Mouse (Mus musculus): ENCODE data around the gene Olfr1507. TPM values are rescaled to one million over a fixed set of nuclear protein-coding genes. Genes with fewer than 3 reads are reported as not detected.

The Olfr1507 gene
- not detected in 2 replicates for polyA plus RNA-seq (2015; fragmentation: Nextera tagmentation; extraction: Ambion mirVana)

- Histone ChIP-seq H3K27me3 (no peaks in the 10 kb centered on the region), H3K4me1 (no peaks in the 10 kb centered on the region), H3K9me3 (no peaks in the 10 kb centered on the region), H3K4me3 (no peak within 1 kb of the TSS), H3K36me3 (no peaks in the 10 kb centered on the region), H3K4me2 (replicated peaks) (no peak within 1 kb of the TSS), H3K9ac (replicated peaks) (no peak within 1 kb of the TSS), H3K27ac (replicated peaks) (no peak within 1 kb of the TSS)
- WGBS, result 90% methylated on average over 4 of the region's 4 CpGs
- no peak for ATAC-seq (replicated peaks)
Observed at GRCm38 (mm10) chr14:52495516-52495915, at the start of gene Olfr1507. TSS of gene Olfr1507 (minus strand) at chr14:52495749.

GRCm38 (mm10) chr14:52533336-52533735 lies 37.8 kb upstream of the Olfr1507 start:
- Histone ChIP-seq H3K27me3 (no peaks in the 10 kb centered on the region), H3K9ac (replicated peaks) (no peak overlapping the region), H3K9me3 (no peaks in the 10 kb centered on the region), H3K4me1 (no peaks in the 10 kb centered on the region), H3K36me3 (no peaks in the 10 kb centered on the region), H3K4me2 (replicated peaks) (no peak overlapping the region), H3K27ac (replicated peaks) (no peak overlapping the region), H3K4me3 (no peak overlapping the region)
- no peak for ATAC-seq (replicated peaks)
- WGBS, result 81% methylated on average over 1 of the region's 1 CpGs

GRCm38 (mm10) chr14:52524952-52525351 lies 29.4 kb upstream of the Olfr1507 start:
- Histone ChIP-seq H3K9ac (replicated peaks) (no peak overlapping the region), H3K27me3 (no peaks in the 10 kb centered on the region), H3K4me1 (no peaks in the 10 kb centered on the region), H3K36me3 (no peaks in the 10 kb centered on the region), H3K4me2 (replicated peaks) (no peak overlapping the region), H3K9me3 (no peaks in the 10 kb centered on the region), H3K4me3 (no peak overlapping the region), H3K27ac (replicated peaks) (no peak overlapping the region)
- 96% methylated on average over 1 of the region's 1 CpGs for WGBS
- ATAC-seq (replicated peaks), result no peak

GRCm38 (mm10) chr14:52467395-52467794 lies 28.2 kb downstream of the Olfr1507 start, which contains the start of gene Olfr1508:
TSS of gene Olfr1508 (minus strand) at chr14:52467495.
- Histone ChIP-seq H3K27me3 (no peaks in the 10 kb centered on the region), H3K4me3 (no peak within 1 kb of the TSS), H3K36me3 (no peaks in the 10 kb centered on the region), H3K9me3 (no peaks in the 10 kb centered on the region), H3K4me1 (no peaks in the 10 kb centered on the region), H3K4me2 (replicated peaks) (no peak within 1 kb of the TSS), H3K9ac (replicated peaks) (no peak within 1 kb of the TSS), H3K27ac (replicated peaks) (no peak within 1 kb of the TSS)
- WGBS, result 70% methylated on average over 2 of the region's 2 CpGs
- no peak for ATAC-seq (replicated peaks)

GRCm38 (mm10) chr14:52465738-52466137 lies 29.8 kb downstream of the Olfr1507 start:
- Histone ChIP-seq H3K4me2 (replicated peaks) (no peak overlapping the region), H3K36me3 (no peaks in the 10 kb centered on the region), H3K27me3 (no peaks in the 10 kb centered on the region), H3K4me3 (no peak overlapping the region), H3K27ac (replicated peaks) (no peak overlapping the region), H3K4me1 (no peaks in the 10 kb centered on the region), H3K9me3 (no peaks in the 10 kb centered on the region), H3K9ac (replicated peaks) (no peak overlapping the region)
- ATAC-seq (replicated peaks), result no peak
- 87% methylated on average over 1 of the region's 1 CpGs for WGBS

- no peaks in the 10 kb centered on the region for H3K36me3 ChIP-seq
- no peak overlapping the region for H3K27ac ChIP-seq (replicated peaks)
- no peak overlapping the region for H3K9ac ChIP-seq (replicated peaks)
- no peak for ATAC-seq (replicated peaks)
- no peak overlapping the region for H3K4me2 ChIP-seq (replicated peaks)
- no peaks in the 10 kb centered on the region for H3K4me1 ChIP-seq
- no peak overlapping the region for H3K4me3 ChIP-seq
- no peaks in the 10 kb centered on the region for H3K27me3 ChIP-seq
- no peaks in the 10 kb centered on the region for H3K9me3 ChIP-seq
Observed at GRCm38 (mm10) chr14:52461928-52462327, 33.6 kb downstream of the Olfr1507 start.

- Histone ChIP-seq H3K4me1 (no peaks in the 10 kb centered on the region), H3K9ac (replicated peaks) (no peak overlapping the region), H3K9me3 (no peaks in the 10 kb centered on the region), H3K4me2 (replicated peaks) (no peak overlapping the region), H3K27ac (replicated peaks) (no peak overlapping the region), H3K36me3 (no peaks in the 10 kb centered on the region), H3K4me3 (no peak overlapping the region), H3K27me3 (no peaks in the 10 kb centered on the region)
- no peak for ATAC-seq (replicated peaks)
- 93% methylated on average over 8 of the region's 8 CpGs for WGBS
Observed at GRCm38 (mm10) chr14:52451138-52451537, 44.4 kb downstream of the Olfr1507 start.

GRCm38 (mm10) chr14:52442690-52443089 lies 52.9 kb downstream of the Olfr1507 start, which contains the start of gene Olfr1509:
TSS of gene Olfr1509 (plus strand) at chr14:52442990.
- H3K36me3 ChIP-seq, result no peaks in the 10 kb centered on the region
- H3K4me1 ChIP-seq, result no peaks in the 10 kb centered on the region
- no peak within 1 kb of the TSS for H3K4me2 ChIP-seq (replicated peaks)
- H3K27me3 ChIP-seq, result no peaks in the 10 kb centered on the region
- no peak within 1 kb of the TSS for H3K4me3 ChIP-seq
- H3K9ac ChIP-seq (replicated peaks), result no peak within 1 kb of the TSS
- H3K9me3 ChIP-seq, result no peaks in the 10 kb centered on the region
- no peak within 1 kb of the TSS for H3K27ac ChIP-seq (replicated peaks)
- ATAC-seq (replicated peaks), result no peak

Other genes with a start within 250 kb of the Olfr1507 start
- gene Chd8, start 238.0 kb downstream of the Olfr1507 start, polyA plus RNA-seq (2015; fragmentation: Nextera tagmentation; extraction: Ambion mirVana), result 39.7 and 47.9 TPM in 2 replicates
- gene Tox4, start 216.6 kb downstream of the Olfr1507 start, polyA plus RNA-seq (2015; fragmentation: Nextera tagmentation; extraction: Ambion mirVana), result 59.5 and 62.9 TPM in 2 replicates
- 44.4 and 44.8 TPM in 2 replicates for gene Rab2b, start 216.2 kb downstream of the Olfr1507 start, polyA plus RNA-seq (2015; fragmentation: Nextera tagmentation; extraction: Ambion mirVana)
- 51.4 and 57.1 TPM in 2 replicates for gene Mettl3, start 190.6 kb downstream of the Olfr1507 start, polyA plus RNA-seq (2015; fragmentation: Nextera tagmentation; extraction: Ambion mirVana)
- gene Sall2, start 167.0 kb downstream of the Olfr1507 start, polyA plus RNA-seq (2015; fragmentation: Nextera tagmentation; extraction: Ambion mirVana), result 29.6 and 31.7 TPM in 2 replicates
- not detected in 2 replicates for gene Olfr1513, start 139.3 kb downstream of the Olfr1507 start, polyA plus RNA-seq (2015; fragmentation: Nextera tagmentation; extraction: Ambion mirVana)
- not detected in 2 replicates for gene Olfr1512, start 116.6 kb downstream of the Olfr1507 start, polyA plus RNA-seq (2015; fragmentation: Nextera tagmentation; extraction: Ambion mirVana)
- not detected in 2 replicates for gene Olfr1511, start 98.4 kb downstream of the Olfr1507 start, polyA plus RNA-seq (2015; fragmentation: Nextera tagmentation; extraction: Ambion mirVana)
- gene Olfr1510, start 81.4 kb downstream of the Olfr1507 start, polyA plus RNA-seq (2015; fragmentation: Nextera tagmentation; extraction: Ambion mirVana), result not detected in 2 replicates
- gene Olfr1509, start 52.8 kb downstream of the Olfr1507 start, polyA plus RNA-seq (2015; fragmentation: Nextera tagmentation; extraction: Ambion mirVana), result not detected in 2 replicates
- gene Olfr1508, start 28.3 kb downstream of the Olfr1507 start, polyA plus RNA-seq (2015; fragmentation: Nextera tagmentation; extraction: Ambion mirVana), result not detected in 2 replicates